Mouse (Mus musculus) embryonic facial prominence, embryonic 14.5 days (tissue): ENCODE data around the gene Dmkn. TPM values are rescaled to one million over a fixed set of nuclear protein-coding genes. Genes with fewer than 3 reads are reported as not detected.
"Not testable (repeated sequence)": the region's sequence is repeated elsewhere in the genome, so short reads cannot be mapped to it uniquely, and the experiment has no call there.

Source experiments
- ATAC-seq: fragments of 200-750 bp; cut with Nextera tagmentation; 2 replicates; pipeline ENCODE4 v1.8.0; 2017; ENCODE audit warnings: low read depth, moderate number of reproducible peaks, moderate TSS enrichment
- DNase-seq: peaks from one replicate; pipeline ENCODE4 v3.0.0-alpha.2; 2015; ENCODE audit warnings: low spot score
- H3K27ac ChIP-seq: fragments of 300-500 bp; sonication (generic); replicated peaks from 2 replicates; pipeline ENCODE4 v1.5.1; 2014; ENCODE audit warnings: low read depth, mild to moderate bottlenecking, low read length, moderate library complexity
- H3K27me3 ChIP-seq: fragments of 300-500 bp; sonication (generic); replicated peaks from 2 replicates; pipeline ENCODE4 v1.6.1; 2014; ENCODE audit warnings: low read length; ENCODE audit not compliant: control insufficient read depth, insufficient read depth
- H3K36me3 ChIP-seq: fragments of 300-500 bp; sonication (generic); 2 replicates; pipeline ENCODE4 v1.6.1; 2014; ENCODE audit warnings: low read length, mixed read lengths; ENCODE audit not compliant: control insufficient read depth, insufficient read depth
- H3K4me1 ChIP-seq: fragments of 300-500 bp; sonication (generic); 2 replicates; pipeline ENCODE4 v1.6.1; 2014; ENCODE audit warnings: antibody characterized with exemption, low read length; ENCODE audit not compliant: control insufficient read depth, insufficient read depth
- H3K4me2 ChIP-seq: fragments of 300-500 bp; sonication (generic); 2 replicates; pipeline ENCODE4 v1.6.1; 2014; ENCODE audit warnings: low read depth, mild to moderate bottlenecking, low read length, moderate library complexity, mixed read lengths
- H3K4me3 ChIP-seq: fragments of 300-500 bp; sonication (generic); 2 replicates; pipeline ENCODE4 v1.5.1; 2014; ENCODE audit warnings: low read depth, mild to moderate bottlenecking, low read length
- H3K9ac ChIP-seq: fragments of 300-500 bp; sonication (generic); 2 replicates; pipeline ENCODE4 v1.6.1; 2014; ENCODE audit warnings: low read depth, mild to moderate bottlenecking, low read length, moderate library complexity, mixed read lengths
- H3K9me3 ChIP-seq: fragments of 300-500 bp; sonication (generic); 2 replicates; pipeline ENCODE4 v1.6.1; 2016; ENCODE audit warnings: low read length; ENCODE audit not compliant: control insufficient read depth
- WGBS: fragments of 180-500 bp; shearing (Covaris S2); extraction: QIAGEN DNeasy Blood & Tissue Kit; methylation state at CpG from one replicate; pipeline ENCODE4 v1.1.7; 2014; 5-methylcytosine and 5-hydroxymethylcytosine counted together
- polyA plus RNA-seq: library from polyadenylated mRNA; unstranded; fragments of >200 nt; fragmentation: Nextera tagmentation; extraction: Ambion mirVana; gene quantifications from 2 replicates; pipeline ENCODE4 v1.2.1, GENCODE M21; 2014

Gene Dmkn
- polyA plus RNA-seq, 1 experiment from 2014 or later = 159 TPM

DNA sequence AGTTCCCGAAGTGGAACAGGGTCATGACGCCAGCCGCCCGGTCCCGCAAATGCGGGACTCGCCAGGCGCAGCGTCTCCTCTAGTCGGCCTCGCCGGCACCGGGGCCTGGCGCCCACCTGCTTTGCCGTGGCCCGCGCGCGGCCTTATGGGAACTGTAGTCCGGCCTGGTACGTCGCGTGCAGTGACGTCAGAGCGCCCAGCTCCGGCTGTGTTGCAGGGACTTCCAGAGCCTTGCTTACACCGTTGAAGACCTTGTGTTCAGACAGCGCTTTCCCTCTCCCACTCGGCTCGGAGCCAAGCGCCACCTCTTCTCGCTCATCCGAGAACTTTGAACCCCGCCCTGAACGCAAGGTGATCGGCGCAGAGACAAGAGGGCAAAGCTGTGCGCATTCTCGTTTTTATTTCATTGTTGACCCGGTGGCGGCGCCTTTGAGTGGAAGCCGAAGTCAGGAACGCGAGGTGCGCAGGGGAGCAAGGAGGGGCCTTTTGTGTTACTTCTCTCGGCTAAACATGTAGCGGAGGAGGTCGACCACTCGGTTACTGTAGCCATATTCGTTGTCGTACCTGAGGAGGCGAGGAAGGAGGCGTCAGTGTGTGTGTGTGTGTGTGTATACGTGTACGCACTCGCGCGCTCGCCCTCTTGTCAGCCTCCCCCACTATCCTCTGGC, 34.0 kb upstream of the Dmkn start, which contains the start of gene Tmem147:
Tmem147 (minus strand) TSS at position 145 of the 668 bp plus-strand sequence.
- peaks cover 18% of the 10 kb centered on the region for H3K36me3 ChIP-seq
- peak; percentile 99 for ATAC-seq
- under 1% methylated on average over 33 of the region's 60 CpGs for WGBS

DNA sequence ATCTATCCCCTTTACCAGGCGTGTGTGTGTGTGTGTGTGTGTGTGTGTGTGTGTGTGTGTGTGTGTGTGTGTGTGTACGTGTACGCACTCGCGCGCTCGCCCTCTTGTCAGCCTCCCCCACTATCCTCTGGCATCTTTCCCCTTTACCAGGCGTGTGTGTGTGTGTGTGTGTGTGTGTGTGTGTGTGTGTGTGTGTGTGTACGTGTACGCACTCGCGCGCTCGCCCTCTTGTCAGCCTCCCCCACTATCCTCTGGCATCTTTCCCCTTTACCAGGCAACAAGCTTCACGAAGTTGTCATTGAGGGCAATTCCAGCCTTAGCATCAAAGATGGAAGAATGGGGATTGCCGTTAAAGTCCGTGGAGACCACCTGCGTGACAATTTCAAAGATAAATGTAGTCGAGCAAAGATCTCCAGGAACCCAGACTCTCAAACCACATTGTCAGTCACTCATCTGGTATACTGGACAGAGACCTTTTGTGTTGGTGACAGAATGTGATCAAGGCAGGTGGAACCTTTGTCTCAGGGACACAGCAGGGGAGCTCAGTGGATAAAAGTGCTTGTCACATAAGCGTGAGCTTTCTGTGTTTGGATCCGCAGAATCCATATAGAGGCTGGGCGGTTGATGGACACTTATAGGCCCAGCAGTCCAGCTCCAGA, 33.4 kb upstream of the Dmkn start:
- Histone ChIP-seq H3K27ac (peak overlapping the region; percentile 85), H3K4me2 (peak overlapping the region; percentile 70), H3K4me3 (peak overlapping the region; percentile 81), H3K36me3 (peaks cover 18% of the 10 kb centered on the region), H3K4me1 (peaks cover 18% of the 10 kb centered on the region), H3K9ac (peak overlapping the region; percentile 84)
- H3K27me3 ChIP-seq, H3K9me3 ChIP-seq, DNase-seq, ATAC-seq: not testable (repeated sequence)
- 21% methylated on average over 15 of the region's 22 CpGs for WGBS

More for the DNA sequence above, 34.0 kb upstream of the Dmkn start, which contains the start of gene Tmem147:
- peak within 1 kb of the TSS; percentile 70 for H3K4me2 ChIP-seq
- no peaks in the 10 kb centered on the region for H3K9me3 ChIP-seq
- H3K4me3 ChIP-seq = peak within 1 kb of the TSS; percentile 81
- peak within 1 kb of the TSS; percentile 84 for H3K9ac ChIP-seq
- peaks cover 18% of the 10 kb centered on the region for H3K4me1 ChIP-seq
- DNase-seq = peak; percentile 98
- H3K27ac ChIP-seq = peak within 1 kb of the TSS; percentile 85
- no peaks in the 10 kb centered on the region for H3K27me3 ChIP-seq

DNA sequence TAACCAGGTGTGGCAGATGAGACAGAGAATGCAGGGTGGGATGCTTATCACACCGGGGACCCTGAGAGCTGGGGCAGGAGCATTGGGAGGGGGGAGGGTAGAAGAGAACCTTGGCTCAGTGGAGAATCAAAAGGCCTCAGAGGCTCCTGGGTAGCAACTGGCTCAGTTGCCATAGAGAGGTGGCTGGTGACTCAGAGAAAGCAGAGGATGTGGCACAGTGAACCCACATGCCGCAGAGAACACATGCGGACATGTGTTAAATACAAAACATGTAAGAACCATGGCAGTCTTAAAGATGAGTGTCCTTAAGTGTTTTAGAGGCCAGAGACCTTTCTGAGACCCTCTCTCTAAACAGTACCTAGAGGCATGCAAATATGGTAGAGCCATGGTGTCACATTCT, 27.3 kb upstream of the Dmkn start:
- Histone ChIP-seq H3K4me2 (no peak overlapping the region), H3K9me3 (no peaks in the 10 kb centered on the region), H3K4me3 (no peak overlapping the region), H3K27me3 (no peaks in the 10 kb centered on the region), H3K4me1 (no peaks in the 10 kb centered on the region), H3K27ac (no peak overlapping the region), H3K9ac (no peak overlapping the region), H3K36me3 (peaks cover 22% of the 10 kb centered on the region)
- no peak for ATAC-seq
- 86% methylated on average over 3 of the region's 3 CpGs for WGBS
- DNase-seq = no peak

DNA sequence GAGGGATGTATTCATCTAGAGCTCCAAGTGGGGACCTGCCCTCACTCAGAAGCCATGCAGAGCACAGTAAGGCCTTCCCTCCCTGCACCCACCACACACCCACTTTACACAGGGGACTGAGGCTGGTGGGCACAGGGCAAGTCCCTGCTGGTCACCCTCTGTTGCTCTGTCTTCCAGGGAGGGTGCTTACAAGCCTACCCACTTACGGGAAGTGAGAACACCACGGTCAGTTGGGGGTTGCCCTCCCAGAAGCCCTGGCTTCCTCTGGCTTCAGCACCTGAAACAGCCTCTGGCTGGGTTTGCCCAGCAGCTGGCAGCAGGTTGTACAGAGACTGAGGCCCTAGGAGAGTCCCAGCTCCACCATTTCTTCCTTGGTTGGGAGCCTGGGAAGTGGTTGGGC, 21.0 kb upstream of the Dmkn start:
- H3K27ac ChIP-seq, H3K9me3 ChIP-seq, H3K9ac ChIP-seq, H3K4me3 ChIP-seq, DNase-seq, H3K36me3 ChIP-seq, H3K27me3 ChIP-seq, H3K4me2 ChIP-seq, ATAC-seq, H3K4me1 ChIP-seq: not testable (repeated sequence)
- 85% methylated on average over 2 of the region's 2 CpGs for WGBS

DNA sequence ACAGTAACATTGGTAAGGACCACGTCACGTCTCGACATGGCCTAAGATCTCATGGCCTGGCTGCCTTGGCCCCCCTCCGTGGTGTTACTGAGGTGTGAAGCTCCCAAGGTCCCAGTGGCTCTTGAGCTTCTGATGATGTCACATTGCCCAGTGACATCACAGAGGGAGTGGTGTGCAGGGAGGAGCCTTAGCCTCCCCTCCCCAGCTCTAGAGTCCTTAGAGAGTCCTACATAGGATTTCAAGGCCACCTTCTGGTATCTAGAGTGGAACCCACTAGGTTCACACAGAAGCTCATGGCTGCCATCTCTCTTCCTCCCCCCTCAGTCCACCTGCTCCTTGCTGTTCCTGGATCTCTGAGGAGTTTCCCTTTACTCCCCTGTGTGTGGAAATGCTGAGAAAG, 19.9 kb upstream of the Dmkn start, which contains the start of gene Gapdhs:
Gapdhs (minus strand) TSS at position 65 of the 400 bp plus-strand sequence.
- not testable (repeated sequence) for H3K36me3 ChIP-seq, H3K9ac ChIP-seq, DNase-seq, H3K4me2 ChIP-seq, ATAC-seq, H3K27me3 ChIP-seq, H3K9me3 ChIP-seq, H3K27ac ChIP-seq, H3K4me1 ChIP-seq, H3K4me3 ChIP-seq
- no CpG with 5 or more reads among the region's 4 CpGs for WGBS

DNA sequence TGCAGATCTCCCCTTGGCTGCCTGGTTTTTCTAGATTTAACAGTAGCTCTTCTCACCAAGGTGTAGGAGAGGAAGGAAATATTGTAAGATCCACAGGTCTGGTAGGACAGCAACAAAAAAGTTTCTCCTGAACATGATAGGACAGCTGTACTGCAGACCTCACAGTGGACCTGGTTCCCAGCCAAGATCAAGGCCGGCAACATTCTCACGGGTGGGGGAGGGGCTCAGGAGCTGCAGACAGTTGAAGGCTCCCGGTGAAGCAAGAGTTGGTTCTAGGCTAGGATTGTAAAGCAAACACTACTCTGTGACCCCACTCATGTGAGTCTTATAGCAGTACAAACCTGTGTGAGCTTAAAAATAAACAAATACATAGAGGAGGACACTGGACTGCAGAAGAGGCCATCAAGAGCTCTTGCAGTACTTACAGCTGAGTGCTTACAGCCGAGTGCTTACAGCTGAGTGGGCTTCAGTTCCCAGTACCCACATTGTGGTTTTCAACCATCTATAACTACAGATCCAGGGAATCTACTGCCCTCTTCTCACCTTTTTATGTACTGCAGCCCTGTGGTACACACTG, 19.4 kb upstream of the Dmkn start:
- 52% methylated on average over 4 of the region's 4 CpGs for WGBS
- DNase-seq (no peak), ATAC-seq (no peak; the same call in none of the 2 replicates)
- H3K4me1 ChIP-seq = no peaks in the 10 kb centered on the region
- H3K9me3 ChIP-seq = no peaks in the 10 kb centered on the region
- H3K27me3 ChIP-seq = no peaks in the 10 kb centered on the region
- no peak overlapping the region for H3K4me3 ChIP-seq
- 0 out of 2 replicates have a peak, but pooled peaks cover 5% of the 10 kb centered on the region for H3K36me3 ChIP-seq
- no peak overlapping the region for H3K9ac ChIP-seq
- no peak overlapping the region for H3K27ac ChIP-seq
- H3K4me2 ChIP-seq = no peak overlapping the region

DNA sequence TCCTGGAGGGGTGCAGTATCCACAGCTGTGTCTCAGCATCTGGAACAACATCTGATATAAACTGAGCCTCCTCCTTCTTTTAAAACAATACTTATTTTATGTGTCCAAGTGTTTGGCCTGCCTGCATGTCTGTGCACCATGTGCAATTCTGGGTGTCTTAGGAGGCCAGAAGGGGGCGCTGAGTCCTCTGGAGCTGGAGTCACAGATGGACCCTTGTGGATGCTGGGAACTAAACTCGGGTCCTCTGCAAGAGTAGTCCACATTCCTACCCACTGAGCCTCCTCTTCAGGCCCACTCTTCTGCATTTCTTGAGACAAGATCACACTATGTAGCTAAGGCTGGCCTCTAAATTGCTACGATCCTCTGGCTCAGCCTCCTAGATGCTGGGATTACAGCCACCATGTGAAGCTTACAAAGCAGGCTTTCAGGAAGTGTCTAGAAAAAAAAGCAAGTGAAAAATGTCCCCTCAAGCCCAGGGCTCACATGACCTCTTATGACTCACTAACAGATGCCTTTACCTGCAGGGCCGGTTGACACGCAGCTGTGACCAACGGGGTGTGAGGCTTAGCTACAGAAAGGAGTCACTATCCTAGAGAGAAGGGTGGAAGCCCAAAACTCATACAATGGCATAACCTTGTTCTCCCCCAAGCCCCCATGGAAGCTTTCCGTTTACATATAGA, 15.9 kb upstream of the Dmkn start:
- ATAC-seq = no peak
- 0 out of 2 replicates have a peak, but pooled peaks cover 5% of the 10 kb centered on the region for H3K36me3 ChIP-seq
- H3K27me3 ChIP-seq = no peaks in the 10 kb centered on the region
- no peaks in the 10 kb centered on the region for H3K4me1 ChIP-seq
- no peaks in the 10 kb centered on the region for H3K9me3 ChIP-seq
- no peak overlapping the region for H3K27ac ChIP-seq
- H3K9ac ChIP-seq = no peak overlapping the region
- DNase-seq = no peak
- no peak overlapping the region for H3K4me3 ChIP-seq
- 82% methylated on average over 7 of the region's 7 CpGs for WGBS
- H3K4me2 ChIP-seq = no peak overlapping the region

DNA sequence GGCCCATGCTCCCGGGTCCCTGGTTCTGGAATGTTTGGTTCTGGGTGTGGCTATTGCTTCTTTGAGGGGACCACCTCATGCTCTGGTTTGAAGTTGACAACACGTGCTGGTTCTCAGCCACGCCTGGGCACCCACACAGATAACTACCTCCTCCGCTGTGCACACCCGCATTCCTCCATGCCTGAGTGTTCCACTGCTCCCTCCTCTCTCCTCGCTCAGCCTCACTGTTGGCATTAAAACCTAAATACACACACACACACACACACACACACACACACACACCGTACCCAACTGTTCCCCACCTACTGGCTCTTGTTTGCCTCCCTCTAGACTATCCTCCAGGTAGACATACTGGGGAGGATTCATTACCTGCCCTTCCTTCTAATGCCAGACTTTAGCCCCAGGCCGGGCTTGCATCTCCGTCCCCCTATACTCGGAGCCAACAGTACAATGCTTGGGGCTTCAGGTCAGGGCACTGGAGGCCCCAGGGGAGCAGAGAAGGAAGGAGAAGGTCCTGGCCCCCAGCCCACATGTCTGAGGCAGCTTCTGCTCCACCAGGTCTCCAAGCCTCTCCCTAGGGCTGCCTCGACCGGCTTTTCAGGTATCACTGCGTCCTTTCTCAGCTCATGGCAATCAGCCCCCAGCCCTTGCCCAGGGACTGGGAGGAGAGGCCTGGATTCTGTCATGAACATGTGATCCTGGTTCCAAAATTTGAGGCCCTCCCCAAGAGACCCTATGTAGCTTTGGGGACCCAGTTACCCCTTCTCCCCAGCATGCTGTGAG, 13.5 kb upstream of the Dmkn start:
- ATAC-seq = peak; percentile 47; the same call in 1 of the 2 replicates
- H3K27me3 ChIP-seq = no peaks in the 10 kb centered on the region
- peaks cover 15% of the 10 kb centered on the region for H3K36me3 ChIP-seq
- 81% methylated on average over 12 of the region's 13 CpGs for WGBS
- no peak overlapping the region for H3K4me3 ChIP-seq
- peaks cover 8% of the 10 kb centered on the region for H3K9me3 ChIP-seq
- H3K4me2 ChIP-seq = no peak overlapping the region
- H3K27ac ChIP-seq = no peak overlapping the region
- DNase-seq = peak; percentile 30
- H3K4me1 ChIP-seq = no peaks in the 10 kb centered on the region
- no peak overlapping the region for H3K9ac ChIP-seq
